Mouse (Mus musculus) CH12.LX (cell line): ENCODE data around the gene Cxcl16.

Source experiments
- CTCF ChIP-seq, 2 experiments: IDR thresholded peaks in 1 of 2; conservative IDR thresholded peaks in 1 of 2; 2 replicates each; pipeline ENCODE4 v1.5.1; 2011 to 2012; ENCODE audit warnings: low read depth in 2 of 2, low read length in 2 of 2, improper control_type of control experiment in 1 of 2, inconsistent platforms in 1 of 2, mild to moderate bottlenecking in 1 of 2, moderate library complexity in 1 of 2
- EP300 ChIP-seq: IDR thresholded peaks from 2 replicates; pipeline ENCODE4 v1.6.1; 2011; ENCODE audit warnings: low read length, improper control_type of control experiment
- POLR2A ChIP-seq: IDR thresholded peaks from 2 replicates; pipeline ENCODE4 v1.6.1; 2011; ENCODE audit warnings: low read depth, mild to moderate bottlenecking, improper control_type of control experiment, low read length
- ZC3H11A ChIP-seq: IDR thresholded peaks from 2 replicates; pipeline ENCODE4 v1.6.1; 2012; ENCODE audit warnings: low read depth, mild to moderate bottlenecking, inconsistent platforms, low read length, improper control_type of control experiment

DNA sequence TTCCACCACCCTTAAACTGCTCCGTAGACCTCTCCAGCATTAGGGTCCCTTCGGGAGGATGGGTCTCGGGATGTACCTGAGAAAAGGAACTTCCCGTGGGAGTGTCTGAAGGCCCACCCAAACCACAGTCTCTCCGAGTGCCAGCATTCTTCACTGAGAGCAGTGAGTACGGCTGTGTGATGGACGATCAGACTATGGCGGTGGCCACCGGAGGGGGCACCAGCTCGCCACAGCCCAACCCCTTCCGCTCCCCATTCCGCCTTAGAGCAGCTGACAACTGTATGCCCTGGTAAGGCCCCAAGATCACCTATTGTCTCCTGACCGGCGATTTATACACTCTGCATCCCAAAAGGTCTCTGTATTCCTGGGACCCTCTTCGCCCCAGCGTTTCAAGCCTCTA, 5.4 kb upstream of the Cxcl16 start:
- TF ChIP-seq ZC3H11A (no peak), POLR2A (no peak), EP300 (no peak), CTCF (conservative IDR thresholded peaks at IDR 0.05 in 1 of 2, IDR thresholded peaks at IDR 0.05 in 1 of 2; ENCODE audit: low read depth in 2 of 2, low read length in 2 of 2) (no peak)
